Mouse (Mus musculus) small intestine, adult 2 months (tissue): Measurements from ENCODE around the gene Qrich2. TPM values are rescaled to one million over a fixed set of nuclear protein-coding genes. Genes with fewer than 3 reads are reported as not detected.

Experiments
- H3K27ac ChIP-seq: fragments of 200-500 bp; 2 replicates; pipeline ENCODE4 v1.5.1; 2012; ENCODE audit warnings: low read depth, low read length, control low read depth, inconsistent platforms; ENCODE audit not compliant: insufficient read depth
- H3K27me3 ChIP-seq: fragments of 200-500 bp; 2 replicates; pipeline ENCODE4 v1.6.1; 2012; ENCODE audit warnings: mild to moderate bottlenecking, moderate library complexity, low read length, inconsistent platforms; ENCODE audit not compliant: control insufficient read depth, insufficient read depth
- H3K36me3 ChIP-seq: fragments of 200-500 bp; 2 replicates; pipeline ENCODE4 v1.6.1; 2012; ENCODE audit warnings: mild to moderate bottlenecking, low read length, control low read depth, inconsistent platforms; ENCODE audit not compliant: control insufficient read depth, insufficient read depth
- H3K4me1 ChIP-seq: fragments of 200-500 bp; 2 replicates; pipeline ENCODE4 v1.6.1; 2012; ENCODE audit warnings: low read length, inconsistent platforms, mixed read lengths; ENCODE audit not compliant: control insufficient read depth, insufficient read depth, insufficient read length
- H3K4me3 ChIP-seq: fragments of 200-500 bp; 2 replicates; pipeline ENCODE4 v1.5.1; 2012; ENCODE audit warnings: low read depth, mild to moderate bottlenecking, control low read depth, inconsistent platforms, low read length, moderate library complexity
- CTCF ChIP-seq: fragments of 200-500 bp; IDR thresholded peaks from 2 replicates; pipeline ENCODE4 v1.5.1; 2012; ENCODE audit warnings: low read depth, mild to moderate bottlenecking, control low read depth, inconsistent platforms, low read length, moderate library complexity, mixed read lengths; ENCODE audit not compliant: insufficient replicate concordance, insufficient read length; ENCODE audit errors: extremely low read depth
- POLR2A ChIP-seq: fragments of 200-500 bp; IDR thresholded peaks from 2 replicates; pipeline ENCODE4 v1.6.1; 2012; ENCODE audit warnings: low read depth, mild to moderate bottlenecking, control low read depth, inconsistent platforms, low read length, moderate library complexity
- WGBS: fragments of 180-500 bp; shearing (Covaris S2); methylation state at CpG from one replicate; pipeline ENCODE4 v1.1.7; 2018; 5-methylcytosine and 5-hydroxymethylcytosine counted together
- polyA plus RNA-seq: library from polyadenylated mRNA; depleted of rRNA; stranded (reverse); fragments of >200 nt; gene quantifications from 2 replicates; pipeline ENCODE4 v1.2.3, GENCODE M21; 2012

Gene Qrich2
- polyA plus RNA-seq, 1 experiment: 0.13 TPM

DNA sequence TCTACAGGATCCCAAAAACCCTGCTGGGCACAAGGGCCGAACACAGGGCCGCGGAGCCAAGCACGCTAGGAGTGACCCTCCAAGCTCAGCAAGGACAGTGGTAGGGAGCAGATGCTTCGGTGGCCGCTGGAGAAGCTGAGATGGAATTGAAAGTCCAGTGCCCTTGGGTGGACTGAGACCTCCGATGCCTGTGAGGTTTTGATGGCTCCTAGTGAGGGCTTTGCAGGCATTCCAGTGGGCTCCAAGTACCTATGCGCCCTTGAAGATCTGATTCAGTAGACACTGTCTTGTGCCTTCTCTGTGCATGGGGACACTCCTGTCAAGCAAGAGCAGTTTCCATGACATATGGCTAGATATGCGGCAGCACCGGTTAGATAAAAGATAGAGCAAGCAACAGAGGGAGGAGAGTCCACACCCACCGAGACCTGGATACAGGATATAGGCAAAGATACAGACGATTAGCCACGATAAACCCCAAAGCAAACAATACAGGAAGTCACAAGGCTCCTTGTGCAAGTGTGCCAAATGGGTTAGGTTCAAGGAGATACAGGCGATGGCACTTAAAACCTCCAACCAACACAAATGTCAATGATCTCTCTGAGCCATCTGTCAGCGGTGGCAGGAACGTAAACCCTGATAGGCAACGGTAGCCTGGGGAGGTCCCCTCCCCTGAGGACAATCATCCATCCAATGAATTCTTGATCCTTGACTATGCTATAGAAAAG lies 40.3 kb upstream of the Qrich2 start:
- Histone ChIP-seq H3K27ac (no peak overlapping the region), H3K4me1 (no peaks in the 10 kb centered on the region), H3K36me3 (no peaks in the 10 kb centered on the region), H3K4me3 (no peak overlapping the region), H3K27me3 (no peaks in the 10 kb centered on the region)
- no peak for TF ChIP-seq CTCF
- no peak for TF ChIP-seq POLR2A
- 56% methylated on average over 17 of the region's 17 CpGs for whole genome bisulfite sequencing

DNA sequence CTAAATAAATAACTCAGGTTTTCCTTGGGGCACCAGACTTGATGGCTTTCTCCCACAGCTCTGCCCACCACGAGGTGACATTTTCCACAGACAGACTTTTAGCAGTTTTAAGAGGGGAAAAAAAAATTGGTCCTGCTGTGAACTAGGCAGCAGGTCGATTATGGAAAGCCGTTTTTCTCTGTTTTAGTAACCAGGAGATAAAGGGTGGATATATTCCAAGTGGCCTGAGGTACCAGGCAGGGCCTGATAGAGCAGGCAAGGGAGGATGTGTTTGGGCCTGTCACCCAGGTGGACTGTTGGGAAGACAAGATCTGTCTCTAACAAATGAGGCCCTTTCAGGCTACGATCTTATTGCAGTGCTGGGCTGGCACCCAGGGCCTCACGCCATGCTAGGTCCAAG lies 39.5 kb upstream of the Qrich2 start:
- no peaks in the 10 kb centered on the region for H3K27me3 ChIP-seq
- TF ChIP-seq CTCF: no peak
- H3K4me1 ChIP-seq: no peaks in the 10 kb centered on the region
- WGBS: 76% methylated on average over 5 of the region's 5 CpGs
- H3K36me3 ChIP-seq: no peaks in the 10 kb centered on the region
- no peak overlapping the region for H3K27ac ChIP-seq
- H3K4me3 ChIP-seq: no peak overlapping the region

DNA sequence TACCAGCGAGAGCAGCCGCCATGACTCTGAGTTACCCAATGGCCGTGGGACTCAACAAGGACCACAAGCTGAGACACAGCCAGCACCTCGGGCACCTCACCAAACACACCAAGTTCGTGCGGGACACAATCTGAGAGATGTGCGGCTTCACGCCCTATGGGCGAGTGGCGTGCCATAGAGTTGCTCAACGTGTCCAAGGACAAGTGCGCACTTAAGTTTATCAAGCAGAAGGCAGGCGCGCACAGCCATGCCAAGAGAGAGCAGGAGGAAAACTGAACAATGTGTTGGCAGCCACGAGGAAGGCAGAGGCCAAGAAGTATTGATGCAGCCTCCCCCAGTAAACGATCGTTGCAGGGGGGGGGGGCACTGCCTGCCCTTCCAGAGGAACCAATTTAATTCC lies 38.5 kb upstream of the Qrich2 start:
- H3K27me3 ChIP-seq: no peaks in the 10 kb centered on the region
- H3K4me3 ChIP-seq: no peak overlapping the region
- TF ChIP-seq CTCF (no peak), POLR2A (no peak)
- no peaks in the 10 kb centered on the region for H3K4me1 ChIP-seq
- H3K27ac ChIP-seq: no peak overlapping the region
- WGBS: 86% methylated on average over 17 of the region's 17 CpGs
- H3K36me3 ChIP-seq: no peaks in the 10 kb centered on the region

DNA sequence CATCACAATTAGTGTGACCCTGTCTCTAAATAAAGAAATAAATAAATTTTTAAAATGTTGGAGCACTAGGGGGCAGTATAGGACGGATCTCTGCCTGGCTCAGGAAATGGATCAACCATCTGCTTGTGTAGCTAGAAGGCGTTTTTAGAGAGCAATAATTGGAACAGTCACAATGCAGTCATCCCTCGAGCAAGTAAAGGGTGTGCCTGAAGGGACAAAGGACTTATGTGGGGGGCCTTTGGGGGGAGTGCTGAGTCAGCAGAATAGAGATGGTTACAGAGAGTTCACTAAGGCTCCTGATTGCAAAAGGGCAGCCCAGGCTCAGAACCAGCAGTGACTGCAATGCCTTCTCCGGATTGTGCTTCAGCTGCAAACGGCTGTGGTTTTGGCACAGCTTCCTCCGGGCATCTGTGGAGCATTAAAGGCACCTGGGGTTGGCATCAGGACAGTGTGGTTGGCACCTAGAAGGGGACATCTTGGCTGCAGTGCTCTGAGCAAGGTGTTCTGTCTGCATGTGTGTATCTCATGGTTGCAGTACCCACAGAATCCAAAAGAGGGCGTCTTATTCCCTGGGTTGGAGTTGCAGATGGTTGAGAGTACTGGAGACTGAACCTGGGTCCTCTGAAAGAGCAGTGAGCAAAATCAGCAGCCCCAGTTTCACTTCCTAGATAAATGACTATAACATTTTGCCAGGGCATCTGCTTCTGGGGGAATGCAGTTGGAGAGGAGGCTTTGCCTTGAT lies 35.1 kb upstream of the Qrich2 start:
- no peaks in the 10 kb centered on the region for H3K27me3 ChIP-seq
- no peaks in the 10 kb centered on the region for H3K36me3 ChIP-seq
- no peak overlapping the region for H3K4me3 ChIP-seq
- H3K27ac ChIP-seq: no peak overlapping the region
- TF ChIP-seq POLR2A (no peak), CTCF (no peak)
- WGBS: 12% methylated on average over 7 of the region's 7 CpGs
- no peaks in the 10 kb centered on the region for H3K4me1 ChIP-seq

DNA sequence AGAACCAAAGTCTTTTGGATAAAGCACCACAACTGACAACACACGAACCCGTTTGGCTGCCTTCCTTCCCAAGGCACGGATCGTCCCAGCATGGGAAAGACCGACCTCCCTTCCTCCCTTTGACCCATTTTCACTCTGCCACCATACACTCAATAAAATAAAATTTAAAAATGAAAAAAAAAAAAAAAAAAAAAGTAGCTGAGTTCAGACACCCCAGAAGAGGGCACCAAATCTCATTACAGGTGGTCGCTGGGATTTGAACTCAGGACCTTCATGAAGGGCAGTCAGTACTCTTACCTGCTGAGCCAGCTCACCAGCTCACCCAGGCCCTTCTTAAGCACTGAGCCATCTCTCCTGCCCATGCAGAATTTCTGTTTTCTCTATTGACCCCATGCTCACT lies 33.0 kb upstream of the Qrich2 start:
- 51% methylated on average over 6 of the region's 6 CpGs for WGBS
- Histone ChIP-seq H3K27me3 (no peaks in the 10 kb centered on the region), H3K4me3 (no peak overlapping the region), H3K36me3 (no peaks in the 10 kb centered on the region), H3K27ac (no peak overlapping the region), H3K4me1 (peaks cover 1% of the 10 kb centered on the region; the same call in 1 of the 2 replicates)
- TF ChIP-seq CTCF: no peak
- no peak for TF ChIP-seq POLR2A

DNA sequence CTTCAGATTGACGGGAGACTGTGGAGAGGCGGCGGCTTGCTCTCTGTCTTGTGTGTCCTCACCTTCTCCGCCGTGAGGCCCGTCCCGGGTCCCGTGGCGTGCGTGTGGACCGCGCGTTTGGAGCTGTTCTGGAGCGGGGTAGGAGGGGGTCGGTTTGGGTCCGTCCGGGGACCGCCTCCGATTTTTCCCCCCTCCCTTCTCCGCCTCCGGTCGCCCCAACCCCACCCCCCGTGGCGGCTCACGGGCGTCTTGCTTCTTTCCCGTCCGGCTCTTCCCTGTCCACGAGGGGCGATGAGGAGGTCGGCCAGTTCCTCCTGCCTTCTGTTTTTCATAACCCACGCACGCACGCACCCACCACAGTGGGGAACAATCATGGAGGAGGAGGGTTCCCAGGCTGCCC lies 32.6 kb upstream of the Qrich2 start:
- no peaks in the 10 kb centered on the region for H3K36me3 ChIP-seq
- H3K27me3 ChIP-seq: no peaks in the 10 kb centered on the region
- no peak overlapping the region for H3K27ac ChIP-seq
- TF ChIP-seq POLR2A: no peak
- TF ChIP-seq CTCF: no peak
- H3K4me1 ChIP-seq: peaks cover 4% of the 10 kb centered on the region; the same call in 1 of the 2 replicates
- H3K4me3 ChIP-seq: 0 out of 2 replicates have a peak overlapping the region, but pooled peaks have one; percentile 10
- WGBS: 37% methylated on average over 34 of the region's 34 CpGs

DNA sequence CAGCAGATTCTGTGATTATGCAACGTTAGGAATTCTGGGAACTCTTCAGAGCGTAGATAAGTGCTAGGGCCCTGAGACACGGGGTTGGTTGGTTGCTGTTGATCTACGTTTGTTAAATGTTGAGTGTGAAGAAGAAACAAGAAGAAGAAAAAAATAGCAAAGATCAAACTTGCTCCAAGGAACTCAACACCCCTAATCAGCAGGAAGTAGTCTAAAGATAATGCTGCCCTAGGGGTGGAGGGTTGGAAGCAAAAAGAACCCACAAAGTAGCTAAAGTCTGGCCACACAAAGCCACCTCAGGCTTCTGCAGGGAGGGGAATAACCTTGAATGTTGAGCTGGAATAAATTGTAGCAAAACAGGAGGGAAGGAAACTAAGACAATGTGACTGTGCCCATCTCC lies 31.3 kb upstream of the Qrich2 start:
- H3K36me3 ChIP-seq: no peaks in the 10 kb centered on the region
- 69% methylated on average over 4 of the region's 4 CpGs for WGBS
- H3K27ac ChIP-seq: no peak overlapping the region
- no peak overlapping the region for H3K4me3 ChIP-seq
- peaks cover 14% of the 10 kb centered on the region; the same call in 1 of the 2 replicates for H3K4me1 ChIP-seq
- TF ChIP-seq CTCF (no peak), POLR2A (no peak)
- H3K27me3 ChIP-seq: no peaks in the 10 kb centered on the region
